Mouse (Mus musculus): ENCODE measurements around the gene Foxp3.

Foxp3 gene

GRCm38 (mm10) chrX:7573176-7574086 is at the start of gene Foxp3:
Gene Foxp3, plus strand, starts transcription at chrX:7573644.
- in situ Hi-C loops (cut with MboI; ENCODE audit: low pct_unique_long_range_greater_than_20kb in 1 of 2, low sequenced_read_pairs in 2 of 2, unreplicated experiment in 1 of 2), result no loop called here

GRCm38 (mm10) chrX:7524961-7525360 is 48.5 kb upstream of the Foxp3 start:
- in situ Hi-C loops (cut with MboI; ENCODE audit: low pct_unique_long_range_greater_than_20kb in 1 of 2, low sequenced_read_pairs in 2 of 2, unreplicated experiment in 1 of 2), result no loop called here

GRCm38 (mm10) chrX:7553474-7553873 is 20.0 kb upstream of the Foxp3 start:
- in situ Hi-C loops (cut with MboI; ENCODE audit: low pct_unique_long_range_greater_than_20kb in 1 of 2, low sequenced_read_pairs in 2 of 2, unreplicated experiment in 1 of 2), result no loop called here

GRCm38 (mm10) chrX:7563076-7563475 is 10.4 kb upstream of the Foxp3 start:
- in situ Hi-C loops (cut with MboI; ENCODE audit: low pct_unique_long_range_greater_than_20kb in 1 of 2, low sequenced_read_pairs in 2 of 2, unreplicated experiment in 1 of 2), result no loop called here

- in situ Hi-C loops (cut with MboI; ENCODE audit: low pct_unique_long_range_greater_than_20kb in 1 of 2, low sequenced_read_pairs in 2 of 2, unreplicated experiment in 1 of 2), result no loop called here
Observed at GRCm38 (mm10) chrX:7566352-7566751, 7.1 kb upstream of the Foxp3 start.

GRCm38 (mm10) chrX:7567491-7567890 is 6.0 kb upstream of the Foxp3 start:
- in situ Hi-C loops (cut with MboI; ENCODE audit: low pct_unique_long_range_greater_than_20kb in 1 of 2, low sequenced_read_pairs in 2 of 2, unreplicated experiment in 1 of 2), result no loop called here

GRCm38 (mm10) chrX:7570481-7571175 is 2.8 kb upstream of the Foxp3 start:
- in situ Hi-C loops (cut with MboI; ENCODE audit: low pct_unique_long_range_greater_than_20kb in 1 of 2, low sequenced_read_pairs in 2 of 2, unreplicated experiment in 1 of 2), result no loop called here

- in situ Hi-C loops (cut with MboI; ENCODE audit: low pct_unique_long_range_greater_than_20kb in 1 of 2, low sequenced_read_pairs in 2 of 2, unreplicated experiment in 1 of 2), result no loop called here
Observed at GRCm38 (mm10) chrX:7571565-7572136, 1.8 kb upstream of the Foxp3 start.

GRCm38 (mm10) chrX:7572466-7572865 is 978 bp upstream of the Foxp3 start:
- in situ Hi-C loops (cut with MboI; ENCODE audit: low pct_unique_long_range_greater_than_20kb in 1 of 2, low sequenced_read_pairs in 2 of 2, unreplicated experiment in 1 of 2), result no loop called here

GRCm38 (mm10) chrX:7574087-7574884 is 842 bp downstream of the Foxp3 start, which contains the start of gene Ppp1r3f:
Gene Ppp1r3f, minus strand, starts transcription at chrX:7574283.
- in situ Hi-C loops (cut with MboI; ENCODE audit: low pct_unique_long_range_greater_than_20kb in 1 of 2, low sequenced_read_pairs in 2 of 2, unreplicated experiment in 1 of 2), result no loop called here

- in situ Hi-C loops (cut with MboI; ENCODE audit: low pct_unique_long_range_greater_than_20kb in 1 of 2, low sequenced_read_pairs in 2 of 2, unreplicated experiment in 1 of 2), result no loop called here
Observed at GRCm38 (mm10) chrX:7574885-7575231, 1.4 kb downstream of the Foxp3 start.

GRCm38 (mm10) chrX:7581151-7581550 is 7.7 kb downstream of the Foxp3 start:
- in situ Hi-C loops (cut with MboI; ENCODE audit: low pct_unique_long_range_greater_than_20kb in 1 of 2, low sequenced_read_pairs in 2 of 2, unreplicated experiment in 1 of 2), result no loop called here

GRCm38 (mm10) chrX:7583881-7584280 is 10.4 kb downstream of the Foxp3 start:
- in situ Hi-C loops (cut with MboI; ENCODE audit: low pct_unique_long_range_greater_than_20kb in 1 of 2, low sequenced_read_pairs in 2 of 2, unreplicated experiment in 1 of 2), result no loop called here

GRCm38 (mm10) chrX:7586356-7586755 is 12.9 kb downstream of the Foxp3 start:
- in situ Hi-C loops (cut with MboI; ENCODE audit: low pct_unique_long_range_greater_than_20kb in 1 of 2, low sequenced_read_pairs in 2 of 2, unreplicated experiment in 1 of 2), result no loop called here

GRCm38 (mm10) chrX:7595371-7595770 is 21.9 kb downstream of the Foxp3 start:
- in situ Hi-C loops (cut with MboI; ENCODE audit: low pct_unique_long_range_greater_than_20kb in 1 of 2, low sequenced_read_pairs in 2 of 2, unreplicated experiment in 1 of 2), result no loop called here

- in situ Hi-C loops (cut with MboI; ENCODE audit: low pct_unique_long_range_greater_than_20kb in 1 of 2, low sequenced_read_pairs in 2 of 2, unreplicated experiment in 1 of 2), result no loop called here
Observed at GRCm38 (mm10) chrX:7604004-7604403, 30.6 kb downstream of the Foxp3 start.

GRCm38 (mm10) chrX:7604879-7605574 is 31.6 kb downstream of the Foxp3 start, which contains the start of gene Ccdc22:
Gene Ccdc22, minus strand, starts transcription at chrX:7605517.
- in situ Hi-C loops (cut with MboI; ENCODE audit: low pct_unique_long_range_greater_than_20kb in 1 of 2, low sequenced_read_pairs in 2 of 2, unreplicated experiment in 1 of 2), result no loop called here

- in situ Hi-C loops (cut with MboI; ENCODE audit: low pct_unique_long_range_greater_than_20kb in 1 of 2, low sequenced_read_pairs in 2 of 2, unreplicated experiment in 1 of 2), result no loop called here
Observed at GRCm38 (mm10) chrX:7605575-7605941, 32.1 kb downstream of the Foxp3 start.

Data from mouse embryonic stem cell (cell line).